Mouse (Mus musculus): Measurements from ENCODE around the gene Olfr690.
"Not testable (repeated sequence)": the region's sequence is repeated elsewhere in the genome, so short reads cannot be mapped to it uniquely, and the experiment has no call there.

DNA sequence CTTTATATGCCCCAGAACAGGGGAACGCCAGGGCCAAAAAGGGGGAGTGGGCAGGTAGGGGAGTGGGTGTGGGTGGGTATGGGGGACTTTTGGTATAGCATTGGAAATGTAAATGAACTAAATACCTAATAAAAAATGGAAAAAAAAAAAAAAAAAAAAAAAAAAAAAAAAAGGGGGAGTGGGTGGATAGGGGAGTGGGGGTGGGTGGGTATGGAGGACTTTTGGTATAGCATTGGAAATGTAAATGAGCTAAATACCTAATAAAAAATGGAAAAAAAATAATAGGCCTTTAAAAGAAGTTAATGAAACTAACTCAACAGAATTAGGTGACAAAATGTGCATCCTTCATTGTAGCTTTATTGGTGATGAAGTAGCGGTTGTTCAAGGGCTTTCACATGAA lies 22.6 kb upstream of the Olfr690 start:
- TF ChIP-seq RCOR1 (IDR thresholded peaks at IDR 0.05; ENCODE audit: low read depth, low read length); TAL1 (IDR thresholded peaks at IDR 0.05; ENCODE audit: low read length); GABPA (IDR thresholded peaks at IDR 0.05; ENCODE audit: low read depth, low read length); CTCF (IDR thresholded peaks at IDR 0.05 in 2 of 3, conservative IDR thresholded peaks at IDR 0.05 in 1 of 3; ENCODE audit: control insufficient read depth in 1 of 3, insufficient read depth in 1 of 3, low read depth in 2 of 3, low read length in 3 of 3, poor library complexity in 1 of 3, severe bottlenecking in 1 of 3); UBTF (IDR thresholded peaks at IDR 0.05; ENCODE audit: borderline replicate concordance, insufficient read depth, low read depth, low read length); POLR2A (IDR thresholded peaks at IDR 0.05; ENCODE audit: control insufficient read depth in 1 of 2, insufficient read depth in 1 of 2, low read depth in 1 of 2, low read length in 2 of 2, poor library complexity in 1 of 2); TCF12 (IDR thresholded peaks at IDR 0.05; ENCODE audit: low read depth, low read length); MXI1 (IDR thresholded peaks at IDR 0.05; ENCODE audit: low read depth, low read length); POLR2AphosphoS5 (IDR thresholded peaks at IDR 0.05; ENCODE audit: borderline replicate concordance, low read depth, low read length); MYC (IDR thresholded peaks at IDR 0.05; ENCODE audit: low read depth, low read length); HCFC1 (IDR thresholded peaks at IDR 0.05; ENCODE audit: low read depth, low read length); KAT2A (conservative IDR thresholded peaks at IDR 0.05; ENCODE audit: low read depth, low read length): not testable (repeated sequence)
